Mouse (Mus musculus) thymus, adult 2 months (tissue): ENCODE data around the gene Olfr623.

Experiments used
- CTCF ChIP-seq: fragments of 200-500 bp; IDR thresholded peaks from 2 replicates; pipeline ENCODE4 v1.5.1; 2012; ENCODE audit warnings: mild to moderate bottlenecking, control low read depth, low read length, moderate library complexity, borderline replicate concordance; ENCODE audit not compliant: control insufficient read depth, poor library complexity, insufficient read depth; ENCODE audit errors: extremely low read depth
- POLR2A ChIP-seq: fragments of 200-500 bp; IDR thresholded peaks from 2 replicates; pipeline ENCODE4 v1.6.1; 2012; ENCODE audit warnings: mild to moderate bottlenecking, low read length, control low read depth, moderate library complexity; ENCODE audit not compliant: control insufficient read depth, poor library complexity, insufficient read depth; ENCODE audit errors: extremely low read depth

DNA sequence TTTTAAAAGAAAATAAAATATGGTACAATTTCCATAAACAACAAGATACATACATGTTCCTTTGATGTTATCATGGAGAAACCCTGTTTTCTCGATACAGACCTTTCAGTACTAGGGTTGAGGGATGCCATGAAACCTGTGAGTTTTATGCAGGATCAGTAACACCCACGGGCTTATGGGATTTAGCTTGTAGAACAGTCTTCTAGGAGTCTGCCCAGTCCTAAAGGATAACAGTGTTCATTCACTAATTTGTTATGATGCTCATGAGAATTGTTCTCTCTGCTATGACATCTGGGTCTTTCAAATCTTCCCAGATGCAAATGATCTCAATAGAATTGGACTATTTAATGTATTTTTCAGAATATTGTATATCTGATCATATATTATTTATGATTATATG lies 51.1 kb downstream of the Olfr623 start, which contains the start of gene Olfr620:
- TF ChIP-seq CTCF, result no peak
- TF ChIP-seq POLR2A, result no peak
